Mouse (Mus musculus) MEL (cell line): ENCODE data around the gene Gdap1l1.

Experiments used
- CTCF ChIP-seq, 3 experiments: IDR thresholded peaks in 2 of 3; conservative IDR thresholded peaks in 1 of 3; 2 replicates each; pipeline ENCODE4 v1.5.1; 2011 to 2012; ENCODE audit warnings: low read length in 3 of 3, low read depth in 2 of 3, mild to moderate bottlenecking in 2 of 3, improper control_type of control experiment in 1 of 3, inconsistent platforms in 1 of 3, mixed read lengths in 1 of 3, moderate library complexity in 1 of 3; ENCODE audit not compliant: control insufficient read depth in 1 of 3, insufficient read depth in 1 of 3, poor library complexity in 1 of 3, severe bottlenecking in 1 of 3
- EP300 ChIP-seq, 2 experiments: IDR thresholded peaks; 2 replicates each; pipeline ENCODE4 v1.6.1; 2011; ENCODE audit warnings: improper control_type of control experiment in 2 of 2, low read length in 2 of 2, low read depth in 1 of 2, mild to moderate bottlenecking in 1 of 2
- ETS1 ChIP-seq: IDR thresholded peaks from 2 replicates; pipeline ENCODE4 v1.6.1; 2012; ENCODE audit warnings: low read depth, mild to moderate bottlenecking, inconsistent platforms, low read length, improper control_type of control experiment, moderate library complexity
- GABPA ChIP-seq: IDR thresholded peaks from 2 replicates; pipeline ENCODE4 v1.6.1; 2012; ENCODE audit warnings: low read depth, mild to moderate bottlenecking, inconsistent platforms, low read length, improper control_type of control experiment, moderate library complexity
- NRF1 ChIP-seq: IDR thresholded peaks from 2 replicates; pipeline ENCODE4 v1.6.1; 2014; ENCODE audit warnings: low read depth, mild to moderate bottlenecking, inconsistent platforms, low read length, improper control_type of control experiment, moderate library complexity; ENCODE audit not compliant: poor library complexity, insufficient read depth, severe bottlenecking
- RCOR1 ChIP-seq: IDR thresholded peaks from 2 replicates; pipeline ENCODE4 v1.6.1; 2012; ENCODE audit warnings: low read depth, mild to moderate bottlenecking, inconsistent platforms, low read length, improper control_type of control experiment
- TCF12 ChIP-seq: IDR thresholded peaks from 2 replicates; pipeline ENCODE4 v1.6.1; 2014; ENCODE audit warnings: low read depth, mild to moderate bottlenecking, inconsistent platforms, low read length, improper control_type of control experiment, moderate library complexity
- USF1 ChIP-seq: IDR thresholded peaks from 2 replicates; pipeline ENCODE4 v1.6.1; 2014; ENCODE audit warnings: low read depth, mild to moderate bottlenecking, inconsistent platforms, low read length, improper control_type of control experiment, moderate library complexity

- TF ChIP-seq ETS1 (no peak), CTCF (IDR thresholded peaks at IDR 0.05 in 2 of 3, conservative IDR thresholded peaks at IDR 0.05 in 1 of 3; ENCODE audit: control insufficient read depth in 1 of 3, insufficient read depth in 1 of 3, low read depth in 2 of 3, low read length in 3 of 3, poor library complexity in 1 of 3, severe bottlenecking in 1 of 3) (no peak), EP300 (IDR thresholded peaks at IDR 0.05; ENCODE audit: low read depth in 1 of 2, low read length in 2 of 2) (no peak), USF1 (no peak), TCF12 (no peak), NRF1 (no peak), RCOR1 (no peak), GABPA (no peak)
These were observed 33.6 kb downstream of the Gdap1l1 start for GRCm38 (mm10) chr2:163471710-163472465.
